Mouse (Mus musculus) spleen, adult 2 months (tissue): ENCODE measurements around the gene Egf. TPM values are rescaled to one million over a fixed set of nuclear protein-coding genes. Genes with fewer than 3 reads are reported as not detected.

Source experiments
- DNase-seq, 2 experiments: peaks; one replicate each; pipeline versions ENCODE4 v3.0.0 to v3.0.0-alpha.2; 2012 to 2021; ENCODE audit warnings: low spot score in 2 of 2, low read depth in 1 of 2
- H3K27ac ChIP-seq: fragments of 200-500 bp; 2 replicates; pipeline ENCODE4 v1.5.1; 2012; ENCODE audit warnings: low read length, inconsistent platforms; ENCODE audit not compliant: insufficient read depth
- H3K27me3 ChIP-seq: fragments of 200-500 bp; 2 replicates; pipeline ENCODE4 v1.6.1; 2012; ENCODE audit warnings: mild to moderate bottlenecking, moderate library complexity, low read length, inconsistent platforms; ENCODE audit not compliant: control insufficient read depth, insufficient read depth
- H3K36me3 ChIP-seq: fragments of 200-500 bp; 2 replicates; pipeline ENCODE4 v1.6.1; 2012; ENCODE audit warnings: mild to moderate bottlenecking, low read length, inconsistent platforms; ENCODE audit not compliant: control insufficient read depth, insufficient read depth
- H3K4me1 ChIP-seq: fragments of 200-500 bp; 2 replicates; pipeline ENCODE4 v1.6.1; 2011; ENCODE audit warnings: inconsistent platforms; ENCODE audit not compliant: control insufficient read depth, insufficient read depth, insufficient read length
- H3K4me3 ChIP-seq: fragments of 200-500 bp; 2 replicates; pipeline ENCODE4 v1.5.1; 2011; ENCODE audit warnings: mild to moderate bottlenecking, inconsistent platforms; ENCODE audit not compliant: insufficient read depth, insufficient read length; ENCODE audit errors: extremely low read depth
- CTCF ChIP-seq: fragments of 200-500 bp; IDR thresholded peaks from 2 replicates; pipeline ENCODE4 v1.5.1; 2011; ENCODE audit warnings: mild to moderate bottlenecking, inconsistent platforms; ENCODE audit not compliant: insufficient read depth, insufficient read length, insufficient replicate concordance; ENCODE audit errors: extremely low read depth
- POLR2A ChIP-seq: fragments of 200-500 bp; IDR thresholded peaks from 2 replicates; pipeline ENCODE4 v1.6.1; 2011; ENCODE audit warnings: low read depth, low read length, inconsistent platforms
- WGBS: fragments of 180-500 bp; shearing (Covaris S2); methylation state at CpG from one replicate; pipeline ENCODE4 v1.1.7; 2018; 5-methylcytosine and 5-hydroxymethylcytosine counted together
- polyA plus RNA-seq: library from polyadenylated mRNA; depleted of rRNA; stranded (reverse); fragments of >200 nt; gene quantifications from 2 replicates; pipeline ENCODE4 v1.2.3, GENCODE M21; 2012

Gene Egf
- polyA plus RNA-seq, 1 experiment, result 2.5 TPM

- no peaks in the 10 kb centered on the region for H3K27me3 ChIP-seq
- 62% methylated on average over 5 of the region's 5 CpGs for WGBS
- peak overlapping the region; percentile 75; the same call in 1 of the 2 replicates for H3K27ac ChIP-seq
- DNase-seq, result no peak
- TF ChIP-seq POLR2A (no peak), CTCF (no peak)
- H3K36me3 ChIP-seq, result no peaks in the 10 kb centered on the region
- H3K4me3 ChIP-seq, result peak overlapping the region; percentile 64
- peaks cover 2% of the 10 kb centered on the region; the same call in 1 of the 2 replicates for H3K4me1 ChIP-seq
Observed at GRCm38 (mm10) chr3:129724505-129724904, 30.6 kb downstream of the Egf start.

- H3K4me3 ChIP-seq, result no peak overlapping the region
- no peaks in the 10 kb centered on the region for H3K36me3 ChIP-seq
- no peaks in the 10 kb centered on the region for H3K27me3 ChIP-seq
- no peak for DNase-seq
- TF ChIP-seq CTCF, result no peak
- TF ChIP-seq POLR2A, result no peak
- H3K27ac ChIP-seq, result no peak overlapping the region
- 88% methylated on average over 4 of the region's 4 CpGs for WGBS
- H3K4me1 ChIP-seq, result peaks cover 2% of the 10 kb centered on the region; the same call in 1 of the 2 replicates
Observed at GRCm38 (mm10) chr3:129723311-129723710, 31.8 kb downstream of the Egf start.

GRCm38 (mm10) chr3:129714542-129715145 lies 40.5 kb downstream of the Egf start:
- 88% methylated on average over 15 of the region's 15 CpGs for WGBS
- TF ChIP-seq CTCF, result no peak
- no peak for TF ChIP-seq POLR2A
- Histone ChIP-seq H3K27ac (no peak overlapping the region), H3K27me3 (no peaks in the 10 kb centered on the region), H3K4me3 (no peak overlapping the region), H3K4me1 (no peaks in the 10 kb centered on the region), H3K36me3 (no peaks in the 10 kb centered on the region)
- no peak for DNase-seq

- H3K27ac ChIP-seq, result no peak overlapping the region
- H3K4me3 ChIP-seq, result no peak overlapping the region
- TF ChIP-seq POLR2A (no peak), CTCF (peak; percentile 50; the same call in 1 of the 2 replicates)
- peak in 1 of 2 experiments; percentile 17 for DNase-seq
- no peaks in the 10 kb centered on the region for H3K4me1 ChIP-seq
- H3K27me3 ChIP-seq, result no peaks in the 10 kb centered on the region
- H3K36me3 ChIP-seq, result no peaks in the 10 kb centered on the region
- WGBS, result 32% methylated on average over 5 of the region's 5 CpGs
Observed at GRCm38 (mm10) chr3:129708157-129708556, 47.0 kb downstream of the Egf start.

- no peaks in the 10 kb centered on the region for H3K27me3 ChIP-seq
- WGBS, result 71% methylated on average over 8 of the region's 8 CpGs
- no peaks in the 10 kb centered on the region for H3K36me3 ChIP-seq
- TF ChIP-seq CTCF (no peak), POLR2A (no peak)
- H3K4me3 ChIP-seq, result no peak overlapping the region
- no peak overlapping the region for H3K27ac ChIP-seq
- H3K4me1 ChIP-seq, result peaks cover 3% of the 10 kb centered on the region; the same call in 1 of the 2 replicates
- no peak for DNase-seq
Observed at GRCm38 (mm10) chr3:129698882-129699281, 56.2 kb downstream of the Egf start.

GRCm38 (mm10) chr3:129698365-129698764 lies 56.8 kb downstream of the Egf start:
- no peak for DNase-seq
- Histone ChIP-seq H3K4me1 (peaks cover 3% of the 10 kb centered on the region; the same call in 1 of the 2 replicates), H3K36me3 (no peaks in the 10 kb centered on the region), H3K27ac (no peak overlapping the region), H3K4me3 (no peak overlapping the region), H3K27me3 (no peaks in the 10 kb centered on the region)
- WGBS, result 92% methylated on average over 6 of the region's 6 CpGs
- TF ChIP-seq CTCF, result no peak

- peaks cover 3% of the 10 kb centered on the region; the same call in 1 of the 2 replicates for H3K4me1 ChIP-seq
- no peak overlapping the region for H3K27ac ChIP-seq
- no peaks in the 10 kb centered on the region for H3K27me3 ChIP-seq
- H3K36me3 ChIP-seq, result no peaks in the 10 kb centered on the region
- 35% methylated on average over 10 of the region's 10 CpGs for WGBS
- TF ChIP-seq CTCF (no peak), POLR2A (no peak)
- DNase-seq, result no peak
- no peak overlapping the region for H3K4me3 ChIP-seq
Observed at GRCm38 (mm10) chr3:129697691-129698090, 57.4 kb downstream of the Egf start.
